Mouse (Mus musculus) MN1 (cell line): ENCODE results near the gene Ces1d.

Source experiments
- DNase-seq: peaks from one replicate; pipeline ENCODE4 v3.0.0-alpha.2; 2016; ENCODE audit warnings: low spot score

Ces1d gene

GRCm38 (mm10) chr8:93132196-93132595 is 65.4 kb downstream of the Ces1d start:
- no peak for DNase-seq

DNA sequence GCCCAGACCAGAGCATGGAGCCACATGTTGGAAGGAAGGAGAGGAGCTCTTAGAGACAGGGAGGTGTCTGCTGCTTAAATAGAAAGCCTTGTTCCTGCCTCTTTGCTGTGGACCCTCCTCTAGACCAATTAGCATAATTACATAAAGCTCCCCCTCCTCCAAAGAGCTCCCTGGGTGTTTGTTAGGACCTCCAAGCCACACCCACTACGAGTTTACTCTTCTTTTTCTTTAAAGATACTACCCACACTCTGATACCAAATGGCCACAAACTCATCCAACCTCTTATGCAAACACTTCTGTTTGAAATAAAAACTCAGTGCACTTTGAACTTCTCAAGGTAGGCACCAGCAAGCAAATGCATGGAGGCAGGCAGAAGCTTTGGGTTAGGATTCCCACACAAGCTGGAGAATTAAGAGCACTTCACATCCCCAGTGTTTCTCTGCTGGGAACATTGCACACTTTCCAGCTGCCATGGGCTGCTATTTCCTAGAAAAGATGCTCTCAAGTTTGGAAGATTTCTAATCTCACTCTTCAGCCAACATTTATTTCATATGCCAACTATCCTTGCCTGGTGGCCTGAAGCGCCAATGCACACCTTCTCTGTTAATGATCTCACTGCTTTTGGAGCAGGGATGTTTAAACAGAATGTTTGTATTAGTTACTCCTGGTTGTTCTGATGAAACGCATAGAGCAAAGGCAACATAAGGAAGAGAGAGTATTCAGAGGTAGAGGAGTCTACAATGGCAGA is 66.2 kb downstream of the Ces1d start, which contains the start of gene Ces1c:
Ces1c (minus strand) TSS at position 51 of the 748 bp plus-strand sequence.
- DNase-seq = no peak

- no peak for DNase-seq
Observed at GRCm38 (mm10) chr8:93126476-93126875, 71.2 kb downstream of the Ces1d start.

DNA sequence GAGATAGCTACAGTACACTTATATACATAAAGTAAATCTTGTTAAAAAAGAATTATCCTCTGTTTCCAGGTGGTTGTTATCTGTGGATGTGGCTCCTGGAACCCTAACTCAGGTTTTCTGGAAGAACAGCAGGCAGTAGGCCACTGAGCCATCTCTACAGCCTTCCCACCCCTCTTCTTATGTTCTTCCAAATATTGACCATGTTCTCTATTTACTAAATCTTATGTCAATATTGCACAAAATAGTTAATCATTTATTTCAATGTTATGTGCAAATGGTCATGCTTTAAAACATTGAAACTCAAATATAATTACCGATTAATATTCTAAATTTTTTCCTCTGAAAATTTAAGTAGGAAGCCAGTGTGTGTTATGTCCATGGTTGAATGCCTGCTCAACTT is 75.6 kb downstream of the Ces1d start:
- DNase-seq = no peak
